Mouse (Mus musculus) small intestine, adult 2 months (tissue): ENCODE measurements around the gene Bloc1s6. TPM values are rescaled to one million over a fixed set of nuclear protein-coding genes. Genes with fewer than 3 reads are reported as not detected.

ENCODE experiments used
- H3K27ac ChIP-seq: fragments of 200-500 bp; 2 replicates; pipeline ENCODE4 v1.5.1; 2012; ENCODE audit warnings: low read depth, low read length, control low read depth, inconsistent platforms; ENCODE audit not compliant: insufficient read depth
- H3K27me3 ChIP-seq: fragments of 200-500 bp; 2 replicates; pipeline ENCODE4 v1.6.1; 2012; ENCODE audit warnings: mild to moderate bottlenecking, moderate library complexity, low read length, inconsistent platforms; ENCODE audit not compliant: control insufficient read depth, insufficient read depth
- H3K36me3 ChIP-seq: fragments of 200-500 bp; 2 replicates; pipeline ENCODE4 v1.6.1; 2012; ENCODE audit warnings: mild to moderate bottlenecking, low read length, control low read depth, inconsistent platforms; ENCODE audit not compliant: control insufficient read depth, insufficient read depth
- H3K4me1 ChIP-seq: fragments of 200-500 bp; 2 replicates; pipeline ENCODE4 v1.6.1; 2012; ENCODE audit warnings: low read length, inconsistent platforms, mixed read lengths; ENCODE audit not compliant: control insufficient read depth, insufficient read depth, insufficient read length
- H3K4me3 ChIP-seq: fragments of 200-500 bp; 2 replicates; pipeline ENCODE4 v1.5.1; 2012; ENCODE audit warnings: low read depth, mild to moderate bottlenecking, control low read depth, inconsistent platforms, low read length, moderate library complexity
- CTCF ChIP-seq: fragments of 200-500 bp; IDR thresholded peaks from 2 replicates; pipeline ENCODE4 v1.5.1; 2012; ENCODE audit warnings: low read depth, mild to moderate bottlenecking, control low read depth, inconsistent platforms, low read length, moderate library complexity, mixed read lengths; ENCODE audit not compliant: insufficient replicate concordance, insufficient read length; ENCODE audit errors: extremely low read depth
- POLR2A ChIP-seq: fragments of 200-500 bp; IDR thresholded peaks from 2 replicates; pipeline ENCODE4 v1.6.1; 2012; ENCODE audit warnings: low read depth, mild to moderate bottlenecking, control low read depth, inconsistent platforms, low read length, moderate library complexity
- WGBS: fragments of 180-500 bp; shearing (Covaris S2); methylation state at CpG from one replicate; pipeline ENCODE4 v1.1.7; 2018; 5-methylcytosine and 5-hydroxymethylcytosine counted together
- polyA plus RNA-seq: library from polyadenylated mRNA; depleted of rRNA; stranded (reverse); fragments of >200 nt; gene quantifications from 2 replicates; pipeline ENCODE4 v1.2.3, GENCODE M21; 2012

Gene Bloc1s6
- polyA plus RNA-seq, 1 experiment: 41.8 TPM

DNA sequence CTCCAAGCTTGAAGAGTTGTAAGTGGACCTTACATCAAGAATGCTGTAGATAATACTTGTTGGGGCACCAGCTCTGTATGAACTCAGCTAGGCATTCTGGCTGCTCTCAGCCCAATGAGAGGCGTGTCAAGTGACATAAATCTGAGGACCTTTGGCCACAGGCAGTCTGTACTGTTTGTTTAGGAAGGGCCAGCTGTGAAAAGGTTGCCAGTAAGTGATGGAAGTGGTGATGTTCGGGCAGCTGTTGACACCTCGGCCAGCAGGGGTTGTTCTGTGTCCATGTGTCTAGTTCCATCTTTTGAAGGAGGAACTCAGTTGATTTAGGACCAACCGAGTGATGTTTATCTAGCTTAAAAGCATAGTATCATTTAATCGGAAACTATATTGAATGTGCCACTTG is 41.7 kb downstream of the Bloc1s6 start:
- Histone ChIP-seq H3K4me1 (peaks cover 20% of the 10 kb centered on the region; the same call in 1 of the 2 replicates), H3K4me3 (no peak overlapping the region), H3K36me3 (no peaks in the 10 kb centered on the region), H3K27me3 (no peaks in the 10 kb centered on the region), H3K27ac (no peak overlapping the region)
- 10% methylated on average over 5 of the region's 5 CpGs for WGBS
- TF ChIP-seq POLR2A: no peak
- TF ChIP-seq CTCF: no peak

DNA sequence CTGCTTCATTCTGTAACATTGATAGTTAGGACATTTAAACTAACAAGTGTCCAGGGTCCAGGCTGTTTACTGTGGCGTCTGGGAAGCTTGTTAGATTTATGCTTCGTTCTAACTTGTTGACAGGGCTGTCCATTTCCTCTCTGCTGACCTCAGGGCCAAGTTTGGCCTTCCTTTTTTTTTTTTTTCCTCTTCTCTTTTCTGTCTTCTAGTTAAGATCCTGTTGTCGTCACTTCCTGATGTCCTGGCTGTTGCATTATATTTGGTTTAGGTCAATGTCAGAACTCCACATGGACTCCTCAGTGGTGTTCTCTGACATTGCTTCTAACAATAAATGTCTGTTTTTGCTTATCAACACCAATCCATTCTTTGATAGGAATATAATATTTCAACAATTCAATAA is 42.1 kb downstream of the Bloc1s6 start:
- WGBS: 67% methylated on average over 3 of the region's 3 CpGs
- H3K27me3 ChIP-seq: no peaks in the 10 kb centered on the region
- no peak overlapping the region for H3K4me3 ChIP-seq
- no peak overlapping the region for H3K27ac ChIP-seq
- no peak for TF ChIP-seq POLR2A
- peaks cover 20% of the 10 kb centered on the region; the same call in 1 of the 2 replicates for H3K4me1 ChIP-seq
- H3K36me3 ChIP-seq: no peaks in the 10 kb centered on the region

DNA sequence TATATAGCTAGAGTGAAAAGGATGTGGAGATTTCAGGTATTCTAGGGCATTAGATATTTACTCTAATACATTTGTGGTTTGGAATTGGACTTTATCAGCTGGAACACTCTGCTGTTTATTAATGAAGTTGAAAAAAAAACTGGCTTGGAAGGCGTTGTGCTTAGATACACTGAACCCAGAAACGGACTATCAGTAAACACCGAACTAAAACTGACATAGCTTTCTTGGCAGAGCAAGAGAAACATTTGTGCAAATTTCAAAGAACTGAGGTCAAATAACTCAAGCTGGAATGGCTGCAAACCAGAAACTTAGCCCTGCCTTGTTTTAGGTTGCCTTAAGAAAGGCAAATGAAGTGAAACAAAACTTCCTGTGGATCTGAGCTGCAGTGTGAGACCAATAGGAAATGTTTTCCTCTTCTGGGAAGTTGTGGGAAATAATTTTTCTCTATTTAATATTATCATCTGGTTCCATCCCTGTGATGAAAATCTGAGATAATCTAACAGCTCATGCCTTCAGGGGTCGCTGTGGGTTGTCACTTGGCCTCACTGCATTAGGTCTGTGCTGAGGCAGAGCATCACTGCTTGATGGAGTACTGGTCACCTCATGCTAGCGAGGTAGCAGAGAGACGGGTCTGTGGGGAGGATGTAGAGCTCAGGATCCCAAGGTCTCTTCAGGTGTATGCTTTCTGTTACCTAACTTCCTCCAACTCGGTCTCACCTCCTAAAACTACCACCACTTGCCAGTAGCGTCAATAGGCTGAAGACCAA is 43.5 kb downstream of the Bloc1s6 start:
- H3K27ac ChIP-seq: no peak overlapping the region

DNA sequence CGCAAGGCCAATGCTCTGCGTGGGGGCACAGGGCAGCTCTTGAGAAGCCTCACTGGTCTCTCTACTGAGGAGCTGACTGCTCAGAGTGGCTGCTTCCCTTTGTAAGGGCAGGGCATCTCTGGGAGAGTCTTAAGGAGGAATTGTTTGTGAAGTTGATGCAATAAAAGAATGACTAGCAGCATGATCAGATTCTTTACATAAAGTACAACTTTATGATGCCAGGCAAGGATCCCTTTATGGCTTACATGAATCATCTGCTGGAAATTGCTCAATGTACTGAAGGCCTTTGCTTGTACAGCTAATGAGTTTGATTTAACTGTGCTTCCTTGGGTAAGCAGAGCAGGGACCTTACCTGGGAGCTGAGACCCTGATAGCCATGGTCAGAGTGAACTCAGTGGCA is 45.4 kb downstream of the Bloc1s6 start:
- no peaks in the 10 kb centered on the region for H3K27me3 ChIP-seq
- peaks cover 19% of the 10 kb centered on the region; the same call in 1 of the 2 replicates for H3K4me1 ChIP-seq
- WGBS: 48% methylated on average over 2 of the region's 2 CpGs
- peaks cover 15% of the 10 kb centered on the region for H3K36me3 ChIP-seq
- H3K27ac ChIP-seq: peak overlapping the region; percentile 5; the same call in 1 of the 2 replicates
- TF ChIP-seq POLR2A: no peak
- TF ChIP-seq CTCF: no peak
- H3K4me3 ChIP-seq: no peak overlapping the region

More for the DNA sequence above, 43.5 kb downstream of the Bloc1s6 start:
- Histone ChIP-seq H3K4me3 (no peak overlapping the region), H3K4me1 (peaks cover 20% of the 10 kb centered on the region; the same call in 1 of the 2 replicates), H3K36me3 (peaks cover 4% of the 10 kb centered on the region; the same call in 1 of the 2 replicates), H3K27me3 (no peaks in the 10 kb centered on the region)
- WGBS: 68% methylated on average over 8 of the region's 8 CpGs
- TF ChIP-seq CTCF (no peak), POLR2A (no peak)

DNA sequence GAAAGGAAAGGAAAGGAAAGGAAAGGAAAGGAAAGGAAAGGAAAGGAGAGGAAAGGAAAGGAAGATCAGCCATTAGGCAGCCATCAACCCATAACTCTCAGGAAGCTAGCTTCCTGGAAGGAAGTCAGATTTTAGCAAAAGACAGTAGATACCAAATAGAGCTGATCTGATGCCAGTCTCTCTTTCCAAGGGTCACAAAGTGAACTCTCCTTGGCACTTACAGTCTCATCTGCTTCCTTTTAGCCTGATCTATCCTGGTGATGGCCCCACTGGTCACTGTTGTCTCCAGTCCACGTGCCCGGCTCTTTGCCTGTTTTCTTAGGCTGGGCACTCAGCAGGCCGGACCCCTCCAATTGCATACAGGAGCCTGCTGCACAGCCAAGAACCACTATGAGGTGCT is 46.4 kb downstream of the Bloc1s6 start:
- Histone ChIP-seq H3K4me1 (peaks cover 15% of the 10 kb centered on the region; the same call in 1 of the 2 replicates), H3K27ac (no peak overlapping the region), H3K4me3 (no peak overlapping the region), H3K27me3 (no peaks in the 10 kb centered on the region), H3K36me3 (peaks cover 15% of the 10 kb centered on the region)
- 91% methylated on average over 3 of the region's 3 CpGs for WGBS
- TF ChIP-seq CTCF: no peak
- no peak for TF ChIP-seq POLR2A

- Histone ChIP-seq H3K4me3 (no peak overlapping the region), H3K36me3 (peaks cover 18% of the 10 kb centered on the region), H3K4me1 (peaks cover 10% of the 10 kb centered on the region; the same call in 1 of the 2 replicates), H3K27ac (no peak overlapping the region), H3K27me3 (no peaks in the 10 kb centered on the region)
- 92% methylated on average over 2 of the region's 2 CpGs for WGBS
- TF ChIP-seq POLR2A (no peak), CTCF (no peak)
Observed at GRCm38 (mm10) chr2:122786167-122786566, 47.9 kb downstream of the Bloc1s6 start.

- H3K36me3 ChIP-seq: peaks cover 27% of the 10 kb centered on the region
- WGBS: 31% methylated on average over 7 of the region's 7 CpGs
- H3K4me3 ChIP-seq: no peak overlapping the region
- TF ChIP-seq CTCF (no peak), POLR2A (no peak)
- peaks cover 4% of the 10 kb centered on the region; the same call in 1 of the 2 replicates for H3K4me1 ChIP-seq
- H3K27me3 ChIP-seq: no peaks in the 10 kb centered on the region
- H3K27ac ChIP-seq: no peak overlapping the region
Observed at GRCm38 (mm10) chr2:122789311-122789710, 51.0 kb downstream of the Bloc1s6 start.
